Mouse (Mus musculus) stomach, embryonic 14.5 days (tissue): ENCODE results near the gene Fhit. TPM values are rescaled to one million over a fixed set of nuclear protein-coding genes. Genes with fewer than 3 reads are reported as not detected.

ENCODE experiments used
- ATAC-seq: fragments of 200-750 bp; cut with Nextera tagmentation; 2 replicates; pipeline ENCODE4 v1.8.0; 2017; ENCODE audit warnings: low read depth, moderate TSS enrichment; ENCODE audit not compliant: insufficient number of reproducible peaks, insufficient read depth, low FRiP score
- H3K27ac ChIP-seq: fragments of 300-500 bp; sonication (generic); 2 replicates; pipeline ENCODE4 v1.5.1; 2014; ENCODE audit warnings: mild to moderate bottlenecking, low read length, moderate library complexity, mixed read lengths
- H3K27me3 ChIP-seq: fragments of 300-500 bp; sonication (generic); 2 replicates; pipeline ENCODE4 v1.6.1; 2014; ENCODE audit warnings: low read length, control low read depth, mixed read lengths; ENCODE audit not compliant: control insufficient read depth, insufficient read depth
- H3K36me3 ChIP-seq: fragments of 300-500 bp; sonication (generic); 2 replicates; pipeline ENCODE4 v1.6.1; 2014; ENCODE audit warnings: mild to moderate bottlenecking, control low read depth, low read length, moderate library complexity, mixed read lengths; ENCODE audit not compliant: control insufficient read depth, insufficient read depth
- H3K4me1 ChIP-seq: fragments of 300-500 bp; sonication (generic); 2 replicates; pipeline ENCODE4 v1.6.1; 2014; ENCODE audit warnings: low read length, control low read depth, mixed read lengths; ENCODE audit not compliant: control insufficient read depth, insufficient read depth
- H3K4me2 ChIP-seq: fragments of 300-500 bp; sonication (generic); replicated peaks from 2 replicates; pipeline ENCODE4 v1.6.1; 2014; ENCODE audit warnings: low read depth, low read length, control low read depth
- H3K4me3 ChIP-seq: fragments of 300-500 bp; sonication (generic); 2 replicates; pipeline ENCODE4 v1.5.1; 2014; ENCODE audit warnings: low read depth, low read length, control low read depth
- H3K9ac ChIP-seq: fragments of 300-500 bp; sonication (generic); replicated peaks from 2 replicates; pipeline ENCODE4 v1.6.1; 2014; ENCODE audit warnings: low read depth, mild to moderate bottlenecking, control low read depth, low read length, moderate library complexity, mixed read lengths
- H3K9me3 ChIP-seq: fragments of 300-500 bp; sonication (generic); 2 replicates; pipeline ENCODE4 v1.6.1; 2016; ENCODE audit warnings: low read depth, low read length, control low read depth; ENCODE audit not compliant: control insufficient read depth
- WGBS: fragments of 180-500 bp; shearing (Covaris S2); extraction: QIAGEN DNeasy Blood & Tissue Kit; methylation state at CpG from one replicate; pipeline ENCODE4 v1.1.7; 2014; 5-methylcytosine and 5-hydroxymethylcytosine counted together
- polyA plus RNA-seq: library from polyadenylated mRNA; unstranded; fragments of >200 nt; fragmentation: Nextera tagmentation; extraction: Ambion mirVana; gene quantifications from 2 replicates; pipeline ENCODE4 v1.2.1, GENCODE M21; 2014

The Fhit gene
- polyA plus RNA-seq, 1 experiment from 2014 or later: 10.3 TPM

DNA sequence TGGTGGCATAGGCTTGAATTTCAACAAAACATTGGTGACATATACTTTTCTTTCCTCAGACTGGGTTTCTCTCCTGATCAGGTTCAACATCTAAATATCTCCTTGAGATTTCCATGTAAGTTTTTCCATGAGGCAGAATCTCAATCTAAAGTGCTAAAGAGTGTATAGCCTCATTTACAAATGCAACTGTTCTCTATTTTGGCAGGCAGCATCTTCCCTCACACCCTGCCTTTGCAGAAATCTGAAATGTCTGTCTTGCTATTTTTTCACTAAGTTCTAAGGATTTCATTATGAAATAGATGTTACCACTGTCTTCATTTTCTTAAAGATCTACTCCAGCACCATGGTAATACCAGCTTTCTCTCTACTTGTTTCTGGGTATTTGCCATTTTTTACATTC lies 1368.4 kb downstream of the Fhit start:
- no peak overlapping the region for H3K27ac ChIP-seq
- no peaks in the 10 kb centered on the region for H3K27me3 ChIP-seq
- no peaks in the 10 kb centered on the region for H3K36me3 ChIP-seq
- ATAC-seq: no peak
- no peak overlapping the region for H3K4me2 ChIP-seq
- H3K9ac ChIP-seq: no peak overlapping the region
- no peak overlapping the region for H3K4me3 ChIP-seq
- no peaks in the 10 kb centered on the region for H3K4me1 ChIP-seq
- no peaks in the 10 kb centered on the region for H3K9me3 ChIP-seq

GRCm38 (mm10) chr14:9788402-9788950 lies 1373.4 kb downstream of the Fhit start:
- Histone ChIP-seq H3K27ac (no peak overlapping the region), H3K27me3 (no peaks in the 10 kb centered on the region), H3K36me3 (no peaks in the 10 kb centered on the region), H3K4me1 (no peaks in the 10 kb centered on the region), H3K4me3 (no peak overlapping the region), H3K9me3 (no peaks in the 10 kb centered on the region), H3K4me2 (no peak overlapping the region), H3K9ac (no peak overlapping the region)
- 32% methylated on average over 3 of the region's 3 CpGs for WGBS
- ATAC-seq: no peak

- 93% methylated on average over 1 of the region's 1 CpGs for WGBS
Measured at GRCm38 (mm10) chr14:9787389-9787788, 1374.4 kb downstream of the Fhit start.

DNA sequence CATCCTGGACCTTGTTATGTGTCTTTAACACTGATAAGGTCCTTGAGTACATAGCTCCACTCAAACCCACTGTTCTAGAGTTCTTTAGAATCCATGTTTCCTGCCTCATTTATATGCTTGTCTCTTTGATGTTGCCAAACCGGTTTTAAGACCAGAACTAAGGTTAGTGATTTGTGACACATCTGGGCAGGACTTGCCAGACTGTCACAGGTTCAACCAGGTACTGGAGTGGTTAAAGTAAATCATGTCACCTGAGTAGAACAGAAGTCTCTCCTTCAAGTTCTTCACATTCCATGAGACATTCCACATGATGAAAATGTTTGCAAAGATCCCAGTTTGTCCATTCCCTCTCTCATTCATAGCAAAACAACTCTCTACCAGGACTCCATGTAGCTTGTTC lies 1376.0 kb downstream of the Fhit start:
- H3K27me3 ChIP-seq: no peaks in the 10 kb centered on the region
- no peaks in the 10 kb centered on the region for H3K4me1 ChIP-seq
- H3K27ac ChIP-seq: no peak overlapping the region
- no peaks in the 10 kb centered on the region for H3K36me3 ChIP-seq
- WGBS: 50% methylated on average over 1 of the region's 1 CpGs
- no peak for ATAC-seq
- no peaks in the 10 kb centered on the region for H3K9me3 ChIP-seq
- H3K9ac ChIP-seq: no peak overlapping the region
- no peak overlapping the region for H3K4me3 ChIP-seq
- H3K4me2 ChIP-seq: no peak overlapping the region

More at GRCm38 (mm10) chr14:9787389-9787788, 1374.4 kb downstream of the Fhit start:
- no peak overlapping the region for H3K9ac ChIP-seq
- no peaks in the 10 kb centered on the region for H3K4me1 ChIP-seq
- H3K9me3 ChIP-seq: no peaks in the 10 kb centered on the region
- no peaks in the 10 kb centered on the region for H3K36me3 ChIP-seq
- no peak overlapping the region for H3K4me2 ChIP-seq
- no peak overlapping the region for H3K27ac ChIP-seq
- ATAC-seq: no peak
- H3K27me3 ChIP-seq: no peaks in the 10 kb centered on the region
- no peak overlapping the region for H3K4me3 ChIP-seq

- Histone ChIP-seq H3K27ac (no peak overlapping the region), H3K4me3 (no peak overlapping the region), H3K27me3 (no peaks in the 10 kb centered on the region), H3K9ac (no peak overlapping the region), H3K9me3 (no peaks in the 10 kb centered on the region), H3K36me3 (no peaks in the 10 kb centered on the region), H3K4me1 (no peaks in the 10 kb centered on the region), H3K4me2 (no peak overlapping the region)
- no peak for ATAC-seq
- 83% methylated on average over 4 of the region's 4 CpGs for WGBS
Measured at GRCm38 (mm10) chr14:9751341-9751740, 1410.5 kb downstream of the Fhit start.

DNA sequence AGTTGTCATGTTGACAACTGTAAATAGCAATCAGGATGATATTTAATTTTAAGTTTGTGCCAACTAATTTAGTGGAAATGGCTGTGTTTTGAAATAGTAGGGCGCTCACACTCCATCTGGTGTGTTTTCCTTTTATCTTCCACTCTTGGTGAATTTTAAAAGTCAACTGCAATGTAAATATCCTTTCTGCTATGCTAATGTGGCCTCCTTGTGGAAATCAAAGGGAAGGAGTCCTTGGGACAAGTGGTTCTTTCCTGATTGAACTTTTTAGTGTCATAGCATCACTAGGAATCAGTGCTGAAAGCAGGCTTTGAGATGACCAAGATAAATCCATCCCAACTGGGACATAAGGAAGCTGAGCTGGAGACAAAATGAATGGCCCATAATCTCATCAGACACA lies 1413.1 kb downstream of the Fhit start:
- no peak for ATAC-seq
- Histone ChIP-seq H3K9me3 (no peaks in the 10 kb centered on the region), H3K4me3 (no peak overlapping the region), H3K27me3 (no peaks in the 10 kb centered on the region), H3K4me1 (no peaks in the 10 kb centered on the region), H3K4me2 (no peak overlapping the region), H3K27ac (no peak overlapping the region), H3K9ac (no peak overlapping the region), H3K36me3 (no peaks in the 10 kb centered on the region)
- 97% methylated on average over 1 of the region's 1 CpGs for WGBS

DNA sequence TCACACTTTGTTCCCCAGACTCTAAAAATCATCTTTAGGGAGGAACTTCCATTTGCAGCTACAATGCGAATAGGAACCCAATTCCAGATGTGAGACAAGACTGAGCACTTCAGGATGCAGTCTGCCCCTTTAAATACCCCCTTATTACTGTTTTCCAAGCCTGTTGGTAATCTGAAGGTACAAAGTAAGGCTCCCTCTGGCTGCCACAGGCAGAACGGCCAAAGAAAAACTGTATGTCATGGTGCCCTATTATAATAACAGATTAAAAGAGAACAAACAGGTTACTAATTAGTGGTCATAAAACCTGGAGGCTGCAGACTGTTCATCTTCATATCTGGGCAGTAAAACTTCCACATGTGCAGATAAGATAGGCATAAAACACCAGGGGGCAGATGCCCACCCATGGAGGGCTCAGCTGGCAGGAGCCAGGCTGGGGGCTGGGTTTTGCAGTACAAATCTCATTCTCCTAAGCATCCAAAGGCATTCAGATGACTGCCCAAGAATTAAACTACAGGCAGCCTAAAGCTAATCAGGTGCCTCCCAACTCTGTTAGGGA lies 1439.8 kb downstream of the Fhit start:
- WGBS: 63% methylated on average over 2 of the region's 2 CpGs
- no peak overlapping the region for H3K4me2 ChIP-seq
- no peaks in the 10 kb centered on the region for H3K4me1 ChIP-seq
- no peaks in the 10 kb centered on the region for H3K36me3 ChIP-seq
- no peak overlapping the region for H3K9ac ChIP-seq
- H3K27me3 ChIP-seq: no peaks in the 10 kb centered on the region
- no peak overlapping the region for H3K27ac ChIP-seq
- H3K4me3 ChIP-seq: no peak overlapping the region
- ATAC-seq: no peak
- H3K9me3 ChIP-seq: 0 out of 2 replicates have a peak, but pooled peaks cover 3% of the 10 kb centered on the region

DNA sequence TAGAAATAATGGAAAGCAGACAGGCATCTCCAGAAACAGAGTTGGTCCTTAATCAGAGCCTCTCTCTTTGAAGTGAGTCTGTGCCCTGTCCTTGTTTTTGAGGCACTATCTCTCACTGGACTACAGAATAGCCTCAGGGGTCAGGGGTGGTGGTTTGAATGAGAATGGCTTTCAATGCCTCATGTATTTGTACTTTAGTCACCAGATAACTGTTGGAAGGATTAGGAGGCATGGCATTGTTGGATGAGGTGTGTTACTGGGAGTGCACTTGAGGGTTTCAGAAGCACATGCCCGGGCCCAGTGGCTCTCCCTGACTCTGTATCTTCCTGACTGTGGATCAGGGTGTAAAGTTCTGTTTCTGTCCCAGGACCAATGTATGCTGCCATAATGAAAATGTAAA lies 1463.2 kb downstream of the Fhit start:
- Histone ChIP-seq H3K4me2 (no peak overlapping the region), H3K36me3 (no peaks in the 10 kb centered on the region), H3K4me3 (no peak overlapping the region), H3K4me1 (peaks cover 3% of the 10 kb centered on the region; the same call in 1 of the 2 replicates), H3K27me3 (no peaks in the 10 kb centered on the region), H3K9ac (no peak overlapping the region), H3K9me3 (no peaks in the 10 kb centered on the region), H3K27ac (no peak overlapping the region)
- no peak for ATAC-seq
- 90% methylated on average over 1 of the region's 1 CpGs for WGBS

DNA sequence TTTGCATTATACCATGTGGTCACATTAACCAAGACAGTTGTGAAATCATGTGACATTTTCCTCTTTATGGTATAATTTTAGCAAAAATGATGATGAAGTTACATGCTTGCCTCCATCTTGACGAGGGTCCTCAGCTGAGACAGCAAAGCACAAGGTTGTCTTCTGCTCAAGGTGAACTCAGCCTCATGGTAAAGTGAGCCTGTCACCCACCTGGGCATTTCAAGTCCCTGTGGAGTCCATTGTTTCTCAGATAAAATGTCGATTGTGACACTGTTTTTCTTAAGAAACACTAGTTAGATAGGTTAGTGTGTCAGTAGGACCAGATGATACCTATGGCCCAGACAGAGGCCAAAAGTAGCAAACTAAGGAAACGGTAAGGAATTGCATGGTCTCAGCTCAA lies 1464.7 kb downstream of the Fhit start:
- Histone ChIP-seq H3K9ac (no peak overlapping the region), H3K27ac (no peak overlapping the region), H3K4me3 (no peak overlapping the region), H3K27me3 (no peaks in the 10 kb centered on the region), H3K4me2 (no peak overlapping the region), H3K4me1 (peaks cover 3% of the 10 kb centered on the region; the same call in 1 of the 2 replicates), H3K36me3 (no peaks in the 10 kb centered on the region), H3K9me3 (no peaks in the 10 kb centered on the region)
- no peak for ATAC-seq
- WGBS: 84% methylated on average over 3 of the region's 3 CpGs
